Mouse (Mus musculus): ENCODE measurements around the gene Rho.

- TF ChIP-seq POLR2A (IDR thresholded peaks at IDR 0.05; ENCODE audit: low read depth, low read length) (no peak), CTCF (conservative IDR thresholded peaks at IDR 0.05; ENCODE audit: insufficient read depth, insufficient read length, low read depth, low read length) (no peak)
These were observed 35.2 kb upstream of the Rho start for GRCm38 (mm10) chr6:115896346-115896745.
